Mouse (Mus musculus): ENCODE data around the gene Olfr893. TPM values are rescaled to one million over a fixed set of nuclear protein-coding genes. Genes with fewer than 3 reads are reported as not detected.
"Not testable (repeated sequence)": the region's sequence is repeated elsewhere in the genome, so short reads cannot be mapped to it uniquely, and the experiment has no call there.

Gene Olfr893
- not detected in 2 replicates for polyA plus RNA-seq (2015; fragmentation: Nextera tagmentation; extraction: Ambion mirVana)

DNA sequence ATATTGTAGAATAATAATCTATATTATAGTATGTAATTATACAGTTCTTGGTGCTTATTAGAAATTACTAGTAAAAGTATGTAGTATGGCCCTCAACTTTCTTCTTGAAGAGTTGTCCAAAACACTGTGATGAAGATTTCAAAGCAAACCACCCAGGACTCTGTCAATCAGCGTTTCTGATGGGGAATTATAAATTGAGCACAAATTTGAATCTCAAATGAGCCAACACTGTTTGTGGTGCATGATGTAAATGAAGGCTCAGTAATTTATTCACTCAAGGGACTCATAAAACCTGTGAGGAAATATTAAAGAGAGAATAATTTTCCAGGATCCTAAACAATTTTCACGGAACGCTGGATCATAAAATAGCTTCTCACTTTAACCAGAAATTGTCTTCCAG is at the start of gene Olfr893:
Gene Olfr893 (plus strand): TSS at position 301 of the 400 bp plus-strand sequence.
- no peaks in the 10 kb centered on the region for H3K9me3 ChIP-seq (ENCODE audit: control insufficient read depth, low read length)
- H3K4me2 ChIP-seq (ENCODE audit: low read length) = no peak within 1 kb of the TSS
- no peaks in the 10 kb centered on the region for H3K27me3 ChIP-seq (replicated peaks; ENCODE audit: control insufficient read depth, insufficient read depth, low read length)
- no peak for ATAC-seq
- no peak within 1 kb of the TSS for H3K4me3 ChIP-seq (replicated peaks; ENCODE audit: low read length)
- WGBS = 86% methylated on average over 3 of the region's 3 CpGs
- H3K9ac ChIP-seq (replicated peaks; ENCODE audit: low read depth, low read length) = no peak within 1 kb of the TSS
- no peaks in the 10 kb centered on the region for H3K36me3 ChIP-seq (ENCODE audit: control insufficient read depth, insufficient read depth)
- no peak within 1 kb of the TSS for H3K27ac ChIP-seq (ENCODE audit: low read length)
- H3K4me1 ChIP-seq (replicated peaks; ENCODE audit: control insufficient read depth, insufficient read depth, low read length) = no peaks in the 10 kb centered on the region

- H3K4me2 ChIP-seq (ENCODE audit: low read length); H3K4me1 ChIP-seq (replicated peaks; ENCODE audit: control insufficient read depth, insufficient read depth, low read length); H3K36me3 ChIP-seq (ENCODE audit: control insufficient read depth, insufficient read depth); ATAC-seq; H3K27me3 ChIP-seq (replicated peaks; ENCODE audit: control insufficient read depth, insufficient read depth, low read length); H3K27ac ChIP-seq (ENCODE audit: low read length); H3K9me3 ChIP-seq (ENCODE audit: control insufficient read depth, low read length); H3K4me3 ChIP-seq (replicated peaks; ENCODE audit: low read length); H3K9ac ChIP-seq (replicated peaks; ENCODE audit: low read depth, low read length): not testable (repeated sequence)
- 52% methylated on average over 2 of the region's 2 CpGs for WGBS
These were observed 39.8 kb upstream of the Olfr893 start for GRCm38 (mm10) chr9:38168341-38168740.

- no peak for ATAC-seq
- H3K4me1 ChIP-seq (replicated peaks; ENCODE audit: control insufficient read depth, insufficient read depth, low read length) = no peaks in the 10 kb centered on the region
- no peak within 1 kb of the TSS for H3K9ac ChIP-seq (replicated peaks; ENCODE audit: low read depth, low read length)
- H3K27ac ChIP-seq (ENCODE audit: low read length) = no peak within 1 kb of the TSS
- 82% methylated on average over 1 of the region's 1 CpGs for WGBS
- no peak within 1 kb of the TSS for H3K4me3 ChIP-seq (replicated peaks; ENCODE audit: low read length)
- no peaks in the 10 kb centered on the region for H3K27me3 ChIP-seq (replicated peaks; ENCODE audit: control insufficient read depth, insufficient read depth, low read length)
- 0 out of 2 replicates have a peak, but pooled peaks cover 3% of the 10 kb centered on the region for H3K9me3 ChIP-seq (ENCODE audit: control insufficient read depth, low read length)
- no peaks in the 10 kb centered on the region for H3K36me3 ChIP-seq (ENCODE audit: control insufficient read depth, insufficient read depth)
- H3K4me2 ChIP-seq (ENCODE audit: low read length) = no peak within 1 kb of the TSS
These were observed 27.4 kb upstream of the Olfr893 start, which contains the start of gene Olfr891 for GRCm38 (mm10) chr9:38180721-38181120. Olfr891 (minus strand) TSS chr9:38180821.

- no peak for ATAC-seq
- Histone ChIP-seq H3K9me3 (ENCODE audit: control insufficient read depth, low read length) (no peaks in the 10 kb centered on the region), H3K9ac (replicated peaks; ENCODE audit: low read depth, low read length) (no peak within 1 kb of the TSS), H3K4me1 (replicated peaks; ENCODE audit: control insufficient read depth, insufficient read depth, low read length) (no peaks in the 10 kb centered on the region), H3K4me2 (ENCODE audit: low read length) (no peak within 1 kb of the TSS), H3K4me3 (replicated peaks; ENCODE audit: low read length) (no peak within 1 kb of the TSS), H3K27ac (ENCODE audit: low read length) (no peak within 1 kb of the TSS), H3K27me3 (replicated peaks; ENCODE audit: control insufficient read depth, insufficient read depth, low read length) (no peaks in the 10 kb centered on the region), H3K36me3 (ENCODE audit: control insufficient read depth, insufficient read depth) (no peaks in the 10 kb centered on the region)
These were observed 9.6 kb downstream of the Olfr893 start, which contains the start of gene Olfr894 for GRCm38 (mm10) chr9:38217755-38218154. Olfr894 (plus strand) TSS chr9:38218055.

DNA sequence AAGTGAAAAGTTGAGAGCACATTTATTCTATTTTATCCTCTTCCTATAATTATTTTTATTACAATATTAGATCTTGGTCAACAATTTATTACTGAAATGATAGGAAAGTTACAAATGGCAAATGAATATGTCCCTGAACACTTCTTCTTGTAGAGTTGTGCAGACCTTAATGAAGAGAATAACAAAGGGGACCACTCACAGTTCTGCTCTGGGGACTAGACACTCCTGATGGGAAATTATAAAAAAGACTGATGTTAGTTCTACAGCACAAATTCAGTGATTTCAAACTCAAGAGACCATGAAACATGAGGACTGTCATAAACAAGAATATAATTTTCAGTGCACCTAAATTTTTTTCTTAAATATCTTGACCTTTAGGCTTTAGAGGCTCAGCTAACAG is 44.3 kb downstream of the Olfr893 start, which contains the start of gene Olfr143:
Gene Olfr143 (plus strand): TSS at position 301 of the 400 bp plus-strand sequence.
- H3K9ac ChIP-seq (replicated peaks; ENCODE audit: low read depth, low read length) = no peak within 1 kb of the TSS
- no peak for ATAC-seq
- H3K27me3 ChIP-seq (replicated peaks; ENCODE audit: control insufficient read depth, insufficient read depth, low read length) = no peaks in the 10 kb centered on the region
- no peaks in the 10 kb centered on the region for H3K4me1 ChIP-seq (replicated peaks; ENCODE audit: control insufficient read depth, insufficient read depth, low read length)
- no peaks in the 10 kb centered on the region for H3K9me3 ChIP-seq (ENCODE audit: control insufficient read depth, low read length)
- no peak within 1 kb of the TSS for H3K4me3 ChIP-seq (replicated peaks; ENCODE audit: low read length)
- no peak within 1 kb of the TSS for H3K4me2 ChIP-seq (ENCODE audit: low read length)
- no peaks in the 10 kb centered on the region for H3K36me3 ChIP-seq (ENCODE audit: control insufficient read depth, insufficient read depth)
- H3K27ac ChIP-seq (ENCODE audit: low read length) = no peak within 1 kb of the TSS

Other genes with a start within 250 kb of the Olfr893 start
- not detected in 2 replicates for gene Olfr881, start 216.5 kb upstream of the Olfr893 start, polyA plus RNA-seq (2015; fragmentation: Nextera tagmentation; extraction: Ambion mirVana)
- gene Olfr883, start 182.6 kb upstream of the Olfr893 start, polyA plus RNA-seq (2015; fragmentation: Nextera tagmentation; extraction: Ambion mirVana) = not detected in 2 replicates
- gene Olfr884, start 161.8 kb upstream of the Olfr893 start, polyA plus RNA-seq (2015; fragmentation: Nextera tagmentation; extraction: Ambion mirVana) = not detected in 2 replicates
- gene Olfr885, start 147.0 kb upstream of the Olfr893 start, polyA plus RNA-seq (2015; fragmentation: Nextera tagmentation; extraction: Ambion mirVana) = not detected in 2 replicates
- gene Olfr887, start 124.3 kb upstream of the Olfr893 start, polyA plus RNA-seq (2015; fragmentation: Nextera tagmentation; extraction: Ambion mirVana) = not detected in 2 replicates
- gene Olfr888, start 100.2 kb upstream of the Olfr893 start, polyA plus RNA-seq (2015; fragmentation: Nextera tagmentation; extraction: Ambion mirVana) = not detected in 2 replicates
- 0.05 TPM in 1 of 2 replicates, not detected in the other for gene Olfr889, start 93.2 kb upstream of the Olfr893 start, polyA plus RNA-seq (2015; fragmentation: Nextera tagmentation; extraction: Ambion mirVana)
- gene Olfr890, start 65.8 kb upstream of the Olfr893 start, polyA plus RNA-seq (2015; fragmentation: Nextera tagmentation; extraction: Ambion mirVana) = not detected in 2 replicates
- not detected in 2 replicates for gene Olfr891, start 27.5 kb upstream of the Olfr893 start, polyA plus RNA-seq (2015; fragmentation: Nextera tagmentation; extraction: Ambion mirVana)
- not detected in 2 replicates for gene Olfr894, start 9.7 kb downstream of the Olfr893 start, polyA plus RNA-seq (2015; fragmentation: Nextera tagmentation; extraction: Ambion mirVana)
- not detected in 2 replicates for gene Olfr143, start 44.4 kb downstream of the Olfr893 start, polyA plus RNA-seq (2015; fragmentation: Nextera tagmentation; extraction: Ambion mirVana)
- gene Olfr895, start 59.5 kb downstream of the Olfr893 start, polyA plus RNA-seq (2015; fragmentation: Nextera tagmentation; extraction: Ambion mirVana) = not detected in 2 replicates
- gene Olfr896-ps1, start 82.7 kb downstream of the Olfr893 start, polyA plus RNA-seq (2015; fragmentation: Nextera tagmentation; extraction: Ambion mirVana) = not detected in 2 replicates
- gene Olfr25, start 120.7 kb downstream of the Olfr893 start, polyA plus RNA-seq (2015; fragmentation: Nextera tagmentation; extraction: Ambion mirVana) = not detected in 2 replicates
- gene Olfr898, start 140.0 kb downstream of the Olfr893 start, polyA plus RNA-seq (2015; fragmentation: Nextera tagmentation; extraction: Ambion mirVana) = not detected in 2 replicates
- not detected in 2 replicates for gene Olfr250, start 158.5 kb downstream of the Olfr893 start, polyA plus RNA-seq (2015; fragmentation: Nextera tagmentation; extraction: Ambion mirVana)
- gene Olfr251, start 168.7 kb downstream of the Olfr893 start, polyA plus RNA-seq (2015; fragmentation: Nextera tagmentation; extraction: Ambion mirVana) = not detected in 2 replicates
- gene Olfr147, start 193.3 kb downstream of the Olfr893 start, polyA plus RNA-seq (2015; fragmentation: Nextera tagmentation; extraction: Ambion mirVana) = not detected in 2 replicates
- gene Olfr901, start 221.1 kb downstream of the Olfr893 start, polyA plus RNA-seq (2015; fragmentation: Nextera tagmentation; extraction: Ambion mirVana) = not detected in 2 replicates
- not detected in 2 replicates for gene Olfr902, start 239.3 kb downstream of the Olfr893 start, polyA plus RNA-seq (2015; fragmentation: Nextera tagmentation; extraction: Ambion mirVana)